Mouse (Mus musculus) adrenal gland, adult 10 weeks (tissue): ENCODE results near the gene Klk1b22. TPM values are rescaled to one million over a fixed set of nuclear protein-coding genes. Genes with fewer than 3 reads are reported as not detected.

Experiments
- polyA plus RNA-seq: library from polyadenylated mRNA; stranded (reverse); fragments of 350-450 nt; fragmentation: Illumina TruSeq; extraction: RNeasy Lipid Tissue Mini Kit (QIAGEN cat#74804); gene quantifications from one replicate; pipeline ENCODE4 v1.2.3, GENCODE M21; 2014; ENCODE audit warnings: low read depth, low replicate concordance

Gene Klk1b22
- not detected for polyA plus RNA-seq

GRCm38 (mm10) chr7:44112373-44112772 lies at the start of gene Klk1b22:
Gene Klk1b22 (plus strand): TSS chr7:44112673.

GRCm38 (mm10) chr7:44102028-44102427 lies 10.4 kb upstream of the Klk1b22 start, which contains the start of gene Klk1b21:
Gene Klk1b21 (plus strand): TSS chr7:44102328.

GRCm38 (mm10) chr7:44136467-44136866 lies 24.0 kb downstream of the Klk1b22 start, which contains the start of gene Klk1b16:
Gene Klk1b16 (plus strand): TSS chr7:44136767.

Other genes with a start within 250 kb of the Klk1b22 start
- not detected for gene Klk4, start 231.5 kb upstream of the Klk1b22 start, polyA plus RNA-seq
- not detected for gene Klk15, start 178.9 kb upstream of the Klk1b22 start, polyA plus RNA-seq
- gene Klk1b8, start 162.0 kb upstream of the Klk1b22 start, polyA plus RNA-seq = not detected
- not detected for gene Klk1b1, start 145.9 kb upstream of the Klk1b22 start, polyA plus RNA-seq
- not detected for gene Klk1b9, start 136.6 kb upstream of the Klk1b22 start, polyA plus RNA-seq
- gene Klk1b11, start 116.8 kb upstream of the Klk1b22 start, polyA plus RNA-seq = not detected
- gene Klk1b26, start 100.5 kb upstream of the Klk1b22 start, polyA plus RNA-seq = not detected
- not detected for gene Klk1b27, start 60.4 kb upstream of the Klk1b22 start, polyA plus RNA-seq
- gene Klk1b21, start 10.3 kb upstream of the Klk1b22 start, polyA plus RNA-seq = not detected
- gene Klk1b16, start 24.1 kb downstream of the Klk1b22 start, polyA plus RNA-seq = not detected
- not detected for gene Klk1b24, start 75.6 kb downstream of the Klk1b22 start, polyA plus RNA-seq
- gene Klk1b3, start 85.5 kb downstream of the Klk1b22 start, polyA plus RNA-seq = not detected
- not detected for gene Klk1b4, start 94.8 kb downstream of the Klk1b22 start, polyA plus RNA-seq
- not detected for gene Klk1b5, start 103.3 kb downstream of the Klk1b22 start, polyA plus RNA-seq
- gene Klk1, start 112.7 kb downstream of the Klk1b22 start, polyA plus RNA-seq = not detected
- not detected for gene Gm36864, start 123.5 kb downstream of the Klk1b22 start, polyA plus RNA-seq
- gene 1700028J19Rik, start 134.0 kb downstream of the Klk1b22 start, polyA plus RNA-seq = not detected
- gene 2410002F23Rik, start 134.0 kb downstream of the Klk1b22 start, polyA plus RNA-seq = 57.7 TPM
- not detected for gene Acp4, start 144.7 kb downstream of the Klk1b22 start, polyA plus RNA-seq
- not detected for gene Gm15517, start 148.8 kb downstream of the Klk1b22 start, polyA plus RNA-seq
- gene Clec11a, start 194.2 kb downstream of the Klk1b22 start, polyA plus RNA-seq = 3.7 TPM
- 0.12 TPM for gene Shank1, start 197.6 kb downstream of the Klk1b22 start, polyA plus RNA-seq